Mouse (Mus musculus) adrenal gland, postnatal 14 days (tissue): ENCODE results near the gene Acsm3. TPM values are rescaled to one million over a fixed set of nuclear protein-coding genes. Genes with fewer than 3 reads are reported as not detected.
"Not testable (repeated sequence)": the region's sequence is repeated elsewhere in the genome, so short reads cannot be mapped to it uniquely, and the experiment has no call there.

ENCODE experiments used
- DNase-seq: peaks from one replicate; pipeline ENCODE4 v3.0.0; 2021; ENCODE audit warnings: mixed read lengths
- long read RNA-seq, 2 experiments: library from polyadenylated mRNA; stranded (forward); transcript quantifications; one replicate each; pipeline ENCODE4 v2.0.0; 2021
- total RNA-seq: library from RNA; stranded (reverse); gene quantifications from 2 replicates; pipeline ENCODE4 v1.2.3, GENCODE M21; 2021

The Acsm3 gene
- total RNA-seq: 52.8 and 59.7 TPM in 2 replicates
- long read RNA-seq, experiment 1, transcript Acsm3-203 (15 exons, 2,557 nt): major isoform, 10 of 25 reads
- long read RNA-seq, experiment 1, transcript Acsm3-201 (15 exons, 2,651 nt): minor isoform, 9 of 25 reads
- long read RNA-seq, experiment 1, partial matches to known transcripts: 0 of 25 reads
- long read RNA-seq, experiment 1, other reads (novel, unspliced or antisense): 6 of 25 reads
- long read RNA-seq, experiment 2, transcript Acsm3-201 (15 exons, 2,651 nt): major isoform, 8 of 23 reads
- long read RNA-seq, experiment 2, transcript Acsm3-203 (15 exons, 2,557 nt): minor isoform, 5 of 23 reads
- long read RNA-seq, experiment 2, partial matches to known transcripts: 2 of 23 reads
- long read RNA-seq, experiment 2, other reads (novel, unspliced or antisense): 7 of 23 reads

GRCm38 (mm10) chr7:119760527-119760951 is at the start of gene Acsm3:
Gene Acsm3 (plus strand): TSS chr7:119760923.
- DNase-seq: peak; percentile 59

DNA sequence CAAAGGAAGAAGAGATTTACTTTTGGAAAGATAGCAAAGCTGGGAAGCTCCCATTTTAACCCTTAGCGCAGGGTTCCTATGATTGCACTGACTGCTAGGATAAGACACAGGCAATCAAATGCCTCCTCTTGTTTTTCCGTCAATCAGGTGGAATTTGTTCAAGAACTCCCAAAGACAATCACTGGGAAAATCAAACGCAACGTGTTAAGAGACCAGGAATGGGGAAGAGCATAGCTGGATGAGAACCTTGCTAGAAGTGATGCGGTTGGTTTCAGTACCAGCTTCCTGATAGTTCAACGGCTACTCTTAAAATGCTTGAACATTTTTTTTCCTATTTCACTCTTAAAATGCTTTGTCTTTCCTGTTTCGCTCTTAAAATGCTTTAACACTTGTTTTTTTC is 46.6 kb upstream of the Acsm3 start:
- no peak for DNase-seq

DNA sequence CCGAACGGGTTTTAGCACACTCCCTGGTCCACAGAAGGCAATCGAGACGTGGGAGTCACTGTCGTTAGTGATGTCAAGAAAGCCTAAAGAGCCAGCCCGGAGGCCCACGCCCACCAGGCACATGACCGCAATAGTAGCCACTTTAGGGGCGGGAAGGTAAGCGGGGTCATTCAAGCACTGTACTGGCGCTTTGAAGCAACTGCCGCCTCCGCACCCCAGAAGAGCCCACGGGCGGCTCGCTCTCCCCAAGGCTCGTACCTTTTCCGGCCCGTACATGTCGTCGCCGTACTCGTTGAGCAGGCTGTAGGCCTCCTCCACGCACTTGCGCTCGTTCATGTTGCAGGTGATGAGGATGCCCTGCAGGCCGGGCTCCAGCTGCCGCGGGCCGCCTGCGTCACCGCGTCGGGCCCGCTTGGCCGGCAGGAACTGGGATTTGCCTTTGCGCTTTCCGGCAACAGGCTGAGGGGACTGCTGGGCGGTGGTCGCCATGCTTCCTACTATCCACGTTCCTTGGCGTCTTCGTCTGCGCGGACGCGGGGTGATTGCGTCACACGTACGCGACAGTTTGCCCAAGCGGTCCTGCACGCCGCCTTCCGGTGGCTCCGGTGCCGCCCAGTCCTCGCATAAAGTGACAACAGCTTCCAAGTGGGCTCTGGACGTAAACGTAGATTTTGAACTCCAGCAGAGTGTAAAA is 40.3 kb upstream of the Acsm3 start, which contains the start of gene Thumpd1:
Gene Thumpd1, minus strand, starts transcription at position 546 of the 694 bp plus-strand sequence.
- DNase-seq: peak; percentile 97

GRCm38 (mm10) chr7:119720947-119721310 is 39.8 kb upstream of the Acsm3 start:
- no peak for DNase-seq

DNA sequence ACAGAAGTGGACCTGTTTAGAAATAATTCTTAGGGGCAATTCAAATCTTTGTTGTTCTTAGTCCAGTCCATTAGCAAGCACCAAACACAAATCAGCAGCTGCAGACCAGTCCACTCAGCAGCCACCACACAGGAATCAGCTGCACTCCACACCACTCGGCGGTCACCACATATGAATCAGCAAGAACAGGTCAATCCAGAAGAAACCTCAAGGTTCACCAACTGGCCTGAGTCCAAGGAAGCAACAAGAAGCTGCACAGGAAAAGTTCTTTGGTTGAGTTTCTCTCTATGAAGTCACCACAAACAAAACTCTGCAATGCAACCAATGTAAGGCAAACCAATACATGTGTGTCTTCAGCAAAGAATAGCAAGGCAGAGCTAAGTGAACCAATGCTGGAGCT is 33.1 kb upstream of the Acsm3 start:
- peak; percentile 37 for DNase-seq

GRCm38 (mm10) chr7:119731262-119731661 is 29.5 kb upstream of the Acsm3 start:
- peak; percentile 42 for DNase-seq

GRCm38 (mm10) chr7:119738877-119739276 is 21.8 kb upstream of the Acsm3 start:
- no peak for DNase-seq

DNA sequence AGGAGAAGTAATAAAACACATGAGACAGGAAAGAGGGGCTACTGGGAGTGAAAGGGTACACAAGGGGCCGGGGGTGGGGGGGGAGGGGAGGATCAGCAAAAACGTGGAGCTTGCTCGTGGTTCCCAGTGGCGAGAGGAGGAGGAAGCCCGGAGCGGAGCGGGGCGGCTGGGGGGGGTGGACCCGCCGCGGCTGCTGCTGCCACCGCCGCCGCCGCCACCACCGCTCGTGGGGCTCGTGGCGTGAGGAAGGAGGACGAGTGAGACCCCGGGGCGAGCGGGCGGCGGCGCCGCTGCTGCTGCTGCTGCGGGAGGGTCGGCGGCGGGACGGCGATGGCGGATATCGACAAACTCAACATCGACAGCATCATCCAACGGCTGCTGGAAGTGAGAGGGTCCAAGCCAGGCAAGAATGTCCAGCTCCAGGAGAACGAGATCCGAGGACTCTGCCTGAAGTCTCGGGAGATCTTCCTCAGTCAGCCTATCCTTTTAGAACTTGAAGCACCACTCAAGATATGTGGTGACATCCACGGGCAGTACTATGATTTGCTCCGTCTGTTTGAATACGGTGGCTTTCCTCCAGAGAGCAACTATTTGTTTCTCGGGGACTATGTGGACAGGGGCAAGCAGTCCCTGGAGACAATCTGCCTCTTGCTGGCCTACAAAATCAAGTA is 20.8 kb upstream of the Acsm3 start:
- DNase-seq: not testable (repeated sequence)

DNA sequence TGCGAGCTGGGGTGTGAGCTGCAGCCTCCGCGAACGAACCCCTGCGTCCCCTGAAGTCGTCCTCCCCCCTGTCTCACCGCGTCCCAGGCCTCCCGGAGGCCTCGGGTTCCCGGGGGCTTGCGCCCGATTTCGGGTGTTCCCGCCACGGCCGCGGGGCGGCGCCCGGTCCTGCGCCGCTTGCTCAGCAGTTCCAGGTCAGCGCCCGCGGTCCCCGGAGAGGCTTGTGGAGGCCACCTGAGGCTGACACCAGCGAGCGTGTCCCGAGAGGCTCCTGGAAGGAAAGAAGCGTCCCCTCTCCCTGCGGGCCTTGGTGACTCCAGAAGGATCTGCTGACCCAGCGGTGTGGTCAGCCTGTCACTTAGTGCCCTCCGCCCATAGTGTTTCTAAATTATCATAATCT is 16.4 kb upstream of the Acsm3 start:
- DNase-seq: peak; percentile 54

- peak; percentile 42 for DNase-seq
These were observed 14.9 kb upstream of the Acsm3 start for GRCm38 (mm10) chr7:119745869-119746268.

- no peak for DNase-seq
These were observed 12.0 kb upstream of the Acsm3 start for GRCm38 (mm10) chr7:119748761-119749160.

GRCm38 (mm10) chr7:119749942-119750341 is 10.8 kb upstream of the Acsm3 start:
- DNase-seq: peak; percentile 63

- no peak for DNase-seq
These were observed 7.0 kb upstream of the Acsm3 start for GRCm38 (mm10) chr7:119753696-119754095.

- no peak for DNase-seq
These were observed 1.5 kb downstream of the Acsm3 start for GRCm38 (mm10) chr7:119762166-119762697.

DNA sequence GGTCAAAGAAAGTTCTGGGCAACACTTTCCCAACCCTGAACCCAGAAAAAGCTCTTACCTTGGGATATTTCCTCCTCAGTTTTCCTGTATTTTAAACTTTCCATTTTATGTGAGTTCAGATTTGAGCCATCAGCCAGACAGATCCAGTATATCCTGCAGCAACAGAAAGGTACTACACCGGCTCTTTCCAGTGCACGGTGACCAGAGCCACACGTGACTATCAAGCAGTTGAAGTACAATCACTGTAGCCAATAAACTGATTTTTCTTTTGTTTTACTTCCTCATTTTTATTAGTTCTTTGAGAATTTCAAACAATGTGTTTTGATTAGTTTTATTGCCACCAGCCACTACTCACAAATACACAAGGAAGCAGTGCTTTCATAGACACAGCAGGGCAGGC is 3.7 kb downstream of the Acsm3 start:
- no peak for DNase-seq

DNA sequence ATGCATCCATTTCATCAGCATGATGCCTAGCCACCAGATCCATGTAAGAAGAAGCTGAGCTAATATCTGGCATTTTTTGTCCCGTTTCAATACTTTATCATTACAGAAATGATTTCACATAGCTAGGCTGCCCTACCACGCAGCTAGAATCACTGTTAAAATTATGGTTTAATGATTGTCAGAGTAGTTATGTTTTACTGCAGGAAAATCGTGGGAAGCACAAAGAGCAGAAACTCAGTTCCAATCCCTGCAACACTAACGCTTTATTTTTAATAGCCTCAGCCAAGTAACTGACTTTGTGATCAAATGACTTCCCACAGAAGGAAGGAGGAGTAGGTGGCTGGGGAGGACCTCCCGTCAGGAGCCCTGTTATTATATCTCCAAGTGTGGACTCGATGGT is 6.3 kb downstream of the Acsm3 start:
- DNase-seq: no peak

GRCm38 (mm10) chr7:119769895-119770294 is 9.2 kb downstream of the Acsm3 start:
- DNase-seq: no peak

DNA sequence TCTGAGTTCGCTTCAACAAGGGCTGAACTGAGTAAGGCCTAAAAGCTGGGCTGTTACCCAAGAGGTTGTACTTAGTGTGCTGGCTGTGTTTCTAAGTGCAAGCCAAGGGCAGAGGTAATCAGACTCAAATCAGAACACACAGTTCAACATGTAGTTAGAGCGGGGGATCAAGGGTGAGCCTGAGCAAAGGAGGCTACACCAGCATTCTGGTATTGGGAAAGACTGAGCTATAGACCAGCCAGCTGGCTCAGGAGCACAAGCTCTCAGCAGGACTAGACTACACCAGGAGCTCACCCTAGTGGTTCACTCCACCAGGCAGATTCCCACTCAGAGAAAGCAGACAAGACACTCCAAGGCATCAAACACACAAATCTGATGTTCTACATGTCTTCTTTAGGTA is 22.7 kb downstream of the Acsm3 start:
- peak; percentile 55 for DNase-seq

GRCm38 (mm10) chr7:119784908-119785307 is 24.2 kb downstream of the Acsm3 start:
- DNase-seq: no peak

DNA sequence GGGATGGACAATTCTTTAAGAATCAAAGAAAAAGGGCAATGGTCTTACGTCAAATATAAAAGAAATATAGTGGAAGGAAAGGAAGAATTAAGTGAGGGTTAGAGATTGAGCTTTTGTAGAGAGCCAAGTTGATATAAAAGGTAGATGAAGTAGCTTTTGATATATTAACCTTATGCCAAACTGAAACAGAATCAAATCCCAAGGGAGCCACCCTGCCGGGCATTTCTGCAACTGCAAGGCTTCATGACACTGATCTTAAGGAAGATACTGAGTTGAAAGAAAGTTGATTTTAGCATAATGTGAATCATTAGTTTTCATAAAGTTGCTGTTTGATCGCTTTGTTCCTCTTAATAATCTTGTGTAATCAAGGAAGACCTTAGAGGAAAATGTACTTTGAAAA is 28.3 kb downstream of the Acsm3 start:
- no peak for DNase-seq

- DNase-seq: peak; percentile 94
These were observed 33.0 kb downstream of the Acsm3 start, which contains the start of the genes Rexo5 and Eri2 for GRCm38 (mm10) chr7:119793586-119794250. Gene Rexo5 (plus strand): TSS chr7:119794006. Gene Eri2 (minus strand): TSS chr7:119794058.

DNA sequence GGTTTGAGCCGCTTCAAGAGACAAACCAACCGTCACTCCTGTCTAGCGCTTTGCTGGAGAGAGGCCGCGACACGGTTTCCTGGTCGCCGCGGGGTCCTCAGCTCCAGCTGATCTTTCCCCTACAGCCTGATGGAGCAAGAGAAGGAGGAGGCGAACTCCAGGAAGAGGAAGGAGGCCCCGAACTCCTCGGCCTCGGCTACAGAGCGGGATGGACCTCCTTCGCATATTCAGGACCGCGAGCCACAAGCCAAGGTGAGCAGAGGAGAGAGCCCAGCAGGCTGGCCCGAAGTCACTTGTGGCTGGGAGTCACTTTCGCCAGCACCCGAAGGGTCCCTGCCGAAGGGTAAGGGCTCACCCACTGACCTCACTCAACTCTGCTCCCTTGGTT is 33.5 kb downstream of the Acsm3 start:
- DNase-seq: no peak
